Mouse (Mus musculus): ENCODE measurements around the gene Zfyve27. TPM values are rescaled to one million over a fixed set of nuclear protein-coding genes. Genes with fewer than 3 reads are reported as not detected.

Gene Zfyve27
- total RNA-seq (2023), result 10 to 100 TPM; 74.3 to 87.5 TPM

GRCm38 (mm10) chr19:42163764-42164163 lies at the start of gene Zfyve27:
Gene Zfyve27, plus strand, starts transcription at chr19:42163951.

GRCm38 (mm10) chr19:42128787-42129508 lies 34.8 kb upstream of the Zfyve27 start, which contains the start of gene Avpi1:
Gene Avpi1, minus strand, starts transcription at chr19:42129059.

GRCm38 (mm10) chr19:42147170-42147768 lies 16.5 kb upstream of the Zfyve27 start, which contains the start of gene Marveld1:
Gene Marveld1, plus strand, starts transcription at chr19:42147400.

GRCm38 (mm10) chr19:42201696-42202381 lies 38.1 kb downstream of the Zfyve27 start, which contains the start of gene Sfrp5:
Gene Sfrp5, minus strand, starts transcription at chr19:42202252.

Other genes with a start within 250 kb of the Zfyve27 start
- 10 to 100 TPM; 12.7 to 15.1 TPM for gene Exosc1, start 230.5 kb upstream of the Zfyve27 start, total RNA-seq (2023)
- 10 to 100 TPM; 31.4 to 34.2 TPM for gene Zdhhc16, start 230.5 kb upstream of the Zfyve27 start, total RNA-seq (2023)
- 10 to 100 TPM; 33.8 to 41.6 TPM for gene Mms19, start 182.8 kb upstream of the Zfyve27 start, total RNA-seq (2023)
- 10 to 100 TPM; 32.2 to 38.0 TPM for gene Ubtd1, start 182.2 kb upstream of the Zfyve27 start, total RNA-seq (2023)
- under 1 TPM in 1 of 2 experiments, not detected in 1; 0.33 TPM for gene Ankrd2, start 128.0 kb upstream of the Zfyve27 start, total RNA-seq (2023)
- gene Hoga1, start 118.3 kb upstream of the Zfyve27 start, total RNA-seq (2023), result not detected
- not detected for gene 4933411K16Rik, start 111.7 kb upstream of the Zfyve27 start, total RNA-seq (2023)
- not detected for gene Morn4, start 77.6 kb upstream of the Zfyve27 start, total RNA-seq (2023)
- gene Pi4k2a, start 73.5 kb upstream of the Zfyve27 start, total RNA-seq (2023), result 10 to 100 TPM; 37.7 to 39.8 TPM
- gene Avpi1, start 34.9 kb upstream of the Zfyve27 start, total RNA-seq (2023), result 1 to 10 TPM in 1 of 2 experiments, under 1 TPM in 1; 0.99 to 1.3 TPM
- 10 to 100 TPM; 14.1 to 15.0 TPM for gene Marveld1, start 16.6 kb upstream of the Zfyve27 start, total RNA-seq (2023)
- not detected for gene Sfrp5, start 38.3 kb downstream of the Zfyve27 start, total RNA-seq (2023)
- not detected for gene Golga7b, start 83.6 kb downstream of the Zfyve27 start, total RNA-seq (2023)